ENCODE assay signal across 8 mouse cellular contexts in genomic region chr2:28547237-28548172, GRCm38 (mm10). TPM values are rescaled to one million over a fixed set of nuclear protein-coding genes. Genes with fewer than 3 reads are reported as not detected.
A peak's percentile ranks its signal among the peaks of the same experiment; 100 is the strongest.
DNase-seq lines count a peak whose midpoint lies in the region; ATAC-seq and TF ChIP-seq lines count a peak whose summit lies in the region.

No protein-coding gene starts in this region.

- no peak overlapping the region for H3K27ac ChIP-seq in embryonic facial prominence, embryonic 13.5 days
- 0 out of 2 replicates have a peak overlapping the region, but pooled peaks have one; percentile 23 for H3K27ac ChIP-seq in heart, embryonic 10.5 days
- H3K27ac ChIP-seq in kidney, embryonic 16.5 days (ENCODE audit: low read length) = no peak overlapping the region
- no peak overlapping the region for H3K27ac ChIP-seq in lung, embryonic 14.5 days (ENCODE audit: low read depth)
- no peak overlapping the region for H3K27ac ChIP-seq in olfactory bulb, adult 2 months (ENCODE audit: insufficient read depth, low read depth, low read length)

- ATAC-seq in embryonic facial prominence, embryonic 13.5 days (ENCODE audit: insufficient number of reproducible peaks, insufficient read depth, low FRiP score, low TSS enrichment, low read depth) = 0 out of 2 replicates have a peak, but pooled peaks have one; percentile 7
- peak; percentile 39 for ATAC-seq in kidney, embryonic 16.5 days (ENCODE audit: low FRiP score, low TSS enrichment)
- peak; percentile 72 for ATAC-seq in lung, embryonic 14.5 days (ENCODE audit: insufficient read depth)

- no peak overlapping the region for H3K4me3 ChIP-seq in embryonic facial prominence, embryonic 13.5 days
- H3K4me3 ChIP-seq in heart, embryonic 10.5 days = no peak overlapping the region
- no peak overlapping the region for H3K4me3 ChIP-seq in kidney, embryonic 16.5 days (ENCODE audit: low read length)
- no peak overlapping the region for H3K4me3 ChIP-seq in lung, embryonic 14.5 days (ENCODE audit: low read depth, low read length)
- no peak overlapping the region for H3K4me3 ChIP-seq in olfactory bulb, adult 2 months (ENCODE audit: insufficient read depth, low read depth, low read length)

- DNase-seq in CD4-positive helper T cell, adult 2 months (ENCODE audit: low read depth, low spot score) = peak; percentile 86
- peak; percentile 87 for DNase-seq in adrenal gland, postnatal 25 days
- peak; percentile 87 for DNase-seq in heart, embryonic 10.5 days (ENCODE audit: low spot score)
- DNase-seq in lung, embryonic 14.5 days = peak; percentile 93
- DNase-seq in thymus, adult 18-20 months = peak; percentile 55 to 62

- H3K27me3 ChIP-seq in embryonic facial prominence, embryonic 13.5 days = no peaks in the 10 kb centered on the region
- peaks cover 5% of the 10 kb centered on the region; the same call in 1 of the 2 replicates for H3K27me3 ChIP-seq in heart, embryonic 10.5 days (ENCODE audit: insufficient read depth, poor library complexity, severe bottlenecking)
- no peaks in the 10 kb centered on the region for H3K27me3 ChIP-seq in kidney, embryonic 16.5 days (ENCODE audit: insufficient read depth, low read length)
- no peaks in the 10 kb centered on the region for H3K27me3 ChIP-seq in lung, embryonic 14.5 days (ENCODE audit: insufficient read depth, low read length)

- peak; percentile 99 for TF ChIP-seq CTCF in lung, embryonic 14.5 days (IDR thresholded peaks at IDR 0.05; ENCODE audit: low read depth)
- TF ChIP-seq CTCF in olfactory bulb, adult 2 months (IDR thresholded peaks at IDR 0.05; ENCODE audit: insufficient read depth, low read depth, low read length) = peak; percentile 45

- no peak overlapping the region for H3K4me2 ChIP-seq in embryonic facial prominence, embryonic 13.5 days
- no peak overlapping the region for H3K4me2 ChIP-seq in kidney, embryonic 16.5 days (replicated peaks; ENCODE audit: low read depth, low read length)
- H3K4me2 ChIP-seq in lung, embryonic 14.5 days = no peak overlapping the region

- H3K36me3 ChIP-seq in embryonic facial prominence, embryonic 13.5 days = peaks cover 98% of the 10 kb centered on the region
- H3K36me3 ChIP-seq in heart, embryonic 10.5 days = peaks cover 91% of the 10 kb centered on the region
- peaks cover 66% of the 10 kb centered on the region for H3K36me3 ChIP-seq in kidney, embryonic 16.5 days (ENCODE audit: insufficient read depth, low read length)
- H3K36me3 ChIP-seq in lung, embryonic 14.5 days (ENCODE audit: insufficient read depth) = peaks cover 92% of the 10 kb centered on the region

- H3K9me3 ChIP-seq in embryonic facial prominence, embryonic 13.5 days = no peaks in the 10 kb centered on the region
- no peaks in the 10 kb centered on the region for H3K9me3 ChIP-seq in heart, embryonic 10.5 days
- H3K9me3 ChIP-seq in kidney, embryonic 16.5 days (ENCODE audit: low read length) = no peaks in the 10 kb centered on the region
- no peaks in the 10 kb centered on the region for H3K9me3 ChIP-seq in lung, embryonic 14.5 days (ENCODE audit: low read depth, low read length)

- 52% methylated on average over 11 of the region's 11 CpGs for WGBS in embryonic facial prominence, embryonic 13.5 days
- 49% methylated on average over 11 of the region's 11 CpGs for WGBS in heart, embryonic 10.5 days
- WGBS in kidney, embryonic 16.5 days = 50% methylated on average over 11 of the region's 11 CpGs
- WGBS in lung, embryonic 14.5 days = 49% methylated on average over 11 of the region's 11 CpGs
- WGBS in olfactory bulb, adult 2 months = 51% methylated on average over 11 of the region's 11 CpGs

- no peak overlapping the region for H3K9ac ChIP-seq in embryonic facial prominence, embryonic 13.5 days
- no peak overlapping the region for H3K9ac ChIP-seq in kidney, embryonic 16.5 days (replicated peaks; ENCODE audit: low read length)
- H3K9ac ChIP-seq in lung, embryonic 14.5 days = no peak overlapping the region

- TF ChIP-seq POLR2A in olfactory bulb, adult 2 months (IDR thresholded peaks at IDR 0.05; ENCODE audit: insufficient read depth, low read depth, low read length) = no peak

- no peaks in the 10 kb centered on the region for H3K4me1 ChIP-seq in embryonic facial prominence, embryonic 13.5 days
- peaks cover 13% of the 10 kb centered on the region for H3K4me1 ChIP-seq in heart, embryonic 10.5 days
- H3K4me1 ChIP-seq in kidney, embryonic 16.5 days (ENCODE audit: insufficient read depth, low read length) = no peaks in the 10 kb centered on the region
- no peaks in the 10 kb centered on the region for H3K4me1 ChIP-seq in lung, embryonic 14.5 days (ENCODE audit: insufficient read depth)
- peaks cover 16% of the 10 kb centered on the region; the same call in 1 of the 2 replicates for H3K4me1 ChIP-seq in olfactory bulb, adult 2 months (ENCODE audit: control insufficient read depth, insufficient read depth, low read length)

RNA-seq across cellular contexts. Expression of gene Cel, which starts 15.7 kb away (rescaled TPM):
- 0.24 TPM in 1 of 2 replicates, not detected in the other for total RNA-seq in adrenal gland, postnatal 25 days (2021)
- 0.17 TPM in 1 of 2 replicates, not detected in the other for polyA plus RNA-seq in embryonic facial prominence, embryonic 13.5 days (2015; fragmentation: Nextera tagmentation; extraction: Ambion mirVana)
- not detected in 2 replicates for polyA plus RNA-seq in heart, embryonic 10.5 days (2016; fragmentation: Nextera tagmentation; extraction: Ambion mirVana)
- polyA plus RNA-seq in kidney, embryonic 16.5 days (2015; fragmentation: Nextera tagmentation; extraction: Ambion mirVana) = not detected in 2 replicates
- polyA plus RNA-seq in lung, embryonic 14.5 days (2014; fragmentation: Nextera tagmentation; extraction: Ambion mirVana) = not detected in 2 replicates
- polyA plus RNA-seq in olfactory bulb, adult 2 months (2012; ENCODE audit: insufficient read depth, insufficient read length, low replicate concordance, missing spikeins) = not detected in 2 replicates

RNA-seq across cellular contexts. Expression of gene Ralgds, which starts 34.6 kb away (rescaled TPM):
- 32.6 and 40.3 TPM in 2 replicates for total RNA-seq in adrenal gland, postnatal 25 days (2021)
- polyA plus RNA-seq in embryonic facial prominence, embryonic 13.5 days (2015; fragmentation: Nextera tagmentation; extraction: Ambion mirVana) = 56.9 and 61.3 TPM in 2 replicates
- 11.6 and 20.5 TPM in 2 replicates for polyA plus RNA-seq in heart, embryonic 10.5 days (2016; fragmentation: Nextera tagmentation; extraction: Ambion mirVana)
- polyA plus RNA-seq in kidney, embryonic 16.5 days (2015; fragmentation: Nextera tagmentation; extraction: Ambion mirVana) = 24.7 and 28.7 TPM in 2 replicates
- polyA plus RNA-seq in lung, embryonic 14.5 days (2014; fragmentation: Nextera tagmentation; extraction: Ambion mirVana) = 34.3 and 34.7 TPM in 2 replicates
- not detected in 2 replicates for polyA plus RNA-seq in olfactory bulb, adult 2 months (2012; ENCODE audit: insufficient read depth, insufficient read length, low replicate concordance, missing spikeins)

RNA-seq across cellular contexts. Expression of gene Gtf3c5, which starts 36.0 kb away (rescaled TPM):
- total RNA-seq in adrenal gland, postnatal 25 days (2021) = 22.3 and 24.4 TPM in 2 replicates
- 50.4 and 51.6 TPM in 2 replicates for polyA plus RNA-seq in embryonic facial prominence, embryonic 13.5 days (2015; fragmentation: Nextera tagmentation; extraction: Ambion mirVana)
- polyA plus RNA-seq in heart, embryonic 10.5 days (2016; fragmentation: Nextera tagmentation; extraction: Ambion mirVana) = 37.0 and 45.2 TPM in 2 replicates
- 48.5 and 49.7 TPM in 2 replicates for polyA plus RNA-seq in kidney, embryonic 16.5 days (2015; fragmentation: Nextera tagmentation; extraction: Ambion mirVana)
- polyA plus RNA-seq in lung, embryonic 14.5 days (2014; fragmentation: Nextera tagmentation; extraction: Ambion mirVana) = 33.9 and 41.9 TPM in 2 replicates
- not detected in 2 replicates for polyA plus RNA-seq in olfactory bulb, adult 2 months (2012; ENCODE audit: insufficient read depth, insufficient read length, low replicate concordance, missing spikeins)

RNA-seq across cellular contexts. Expression of gene Gm10134, which starts 41.6 kb away (rescaled TPM):
- 3.4 TPM in 1 of 2 replicates, not detected in the other for total RNA-seq in adrenal gland, postnatal 25 days (2021)
- polyA plus RNA-seq in embryonic facial prominence, embryonic 13.5 days (2015; fragmentation: Nextera tagmentation; extraction: Ambion mirVana) = 1.4 TPM in 1 of 2 replicates, not detected in the other
- not detected in 2 replicates for polyA plus RNA-seq in heart, embryonic 10.5 days (2016; fragmentation: Nextera tagmentation; extraction: Ambion mirVana)
- 8.3 and 9.8 TPM in 2 replicates for polyA plus RNA-seq in kidney, embryonic 16.5 days (2015; fragmentation: Nextera tagmentation; extraction: Ambion mirVana)
- 1.2 and 2.4 TPM in 2 replicates for polyA plus RNA-seq in lung, embryonic 14.5 days (2014; fragmentation: Nextera tagmentation; extraction: Ambion mirVana)
- polyA plus RNA-seq in olfactory bulb, adult 2 months (2012; ENCODE audit: insufficient read depth, insufficient read length, low replicate concordance, missing spikeins) = not detected in 2 replicates

RNA-seq across cellular contexts. Expression of gene Gbgt1, which starts 50.8 kb away (rescaled TPM):
- total RNA-seq in adrenal gland, postnatal 25 days (2021) = 2.1 and 3.2 TPM in 2 replicates
- 0.35 and 0.58 TPM in 2 replicates for polyA plus RNA-seq in embryonic facial prominence, embryonic 13.5 days (2015; fragmentation: Nextera tagmentation; extraction: Ambion mirVana)
- 0.13 TPM in 1 of 2 replicates, not detected in the other for polyA plus RNA-seq in heart, embryonic 10.5 days (2016; fragmentation: Nextera tagmentation; extraction: Ambion mirVana)
- 5.5 and 6.3 TPM in 2 replicates for polyA plus RNA-seq in kidney, embryonic 16.5 days (2015; fragmentation: Nextera tagmentation; extraction: Ambion mirVana)
- polyA plus RNA-seq in lung, embryonic 14.5 days (2014; fragmentation: Nextera tagmentation; extraction: Ambion mirVana) = 0.41 and 0.76 TPM in 2 replicates
- not detected in 2 replicates for polyA plus RNA-seq in olfactory bulb, adult 2 months (2012; ENCODE audit: insufficient read depth, insufficient read length, low replicate concordance, missing spikeins)

Comparison
In these comparisons a context has a peak if more than half of its experiments do, and no peak if none do; other contexts are left out.
1. ATAC-seq: peak in every context shown above with its lines; median percentile 72 in lung, embryonic 14.5 days; 39 in kidney, embryonic 16.5 days; 7 in embryonic facial prominence, embryonic 13.5 days.
2. RNA of gene Gtf3c5, which starts 36.0 kb away (polyA plus RNA-seq): 50.4 to 51.6 TPM in embryonic facial prominence, embryonic 13.5 days, 48.5 to 49.7 TPM in kidney, embryonic 16.5 days, 37.0 to 45.2 TPM in heart, embryonic 10.5 days and 33.9 to 41.9 TPM in lung, embryonic 14.5 days; not detected in olfactory bulb, adult 2 months; every median in the first group is over 10 times any median in the second.
3. Peak in every context shown above with its lines, with median percentiles within 50 percentile points of each other: DNase-seq.